Mouse (Mus musculus) embryonic facial prominence, embryonic 10.5 days (tissue): Measurements from ENCODE around the gene Olfr1082. TPM values are rescaled to one million over a fixed set of nuclear protein-coding genes. Genes with fewer than 3 reads are reported as not detected.
"Not testable (repeated sequence)": the region's sequence is repeated elsewhere in the genome, so short reads cannot be mapped to it uniquely, and the experiment has no call there.

Source experiments
- DNase-seq: peaks from one replicate; pipeline ENCODE4 v3.0.0-alpha.2; 2017; ENCODE audit warnings: low spot score
- H3K27ac ChIP-seq: fragments of 300-500 bp; sonication (generic); replicated peaks from 2 replicates; pipeline ENCODE4 v1.5.1; 2016; ENCODE audit warnings: mild to moderate bottlenecking
- H3K27me3 ChIP-seq: fragments of 300-500 bp; sonication (generic); replicated peaks from 2 replicates; pipeline ENCODE4 v1.6.1; 2016; ENCODE audit warnings: low read depth, mild to moderate bottlenecking; ENCODE audit not compliant: poor library complexity, severe bottlenecking
- H3K36me3 ChIP-seq: fragments of 300-500 bp; sonication (generic); replicated peaks from 2 replicates; pipeline ENCODE4 v1.6.1; 2016; ENCODE audit warnings: mild to moderate bottlenecking, moderate library complexity
- H3K4me1 ChIP-seq: fragments of 300-500 bp; sonication (generic); 2 replicates; pipeline ENCODE4 v1.6.1; 2016
- H3K4me3 ChIP-seq: fragments of 300-500 bp; sonication (generic); 2 replicates; pipeline ENCODE4 v1.5.1; 2016; ENCODE audit warnings: mild to moderate bottlenecking, moderate library complexity
- H3K9me3 ChIP-seq: fragments of 300-500 bp; sonication (generic); 2 replicates; pipeline ENCODE4 v1.6.1; 2016; ENCODE audit warnings: mild to moderate bottlenecking
- WGBS: fragments of 180-500 bp; shearing (Covaris S2); methylation state at CpG from one replicate; pipeline ENCODE4 v1.1.7; 2016; 5-methylcytosine and 5-hydroxymethylcytosine counted together
- polyA plus RNA-seq: library from polyadenylated mRNA; unstranded; fragments of >200 nt; fragmentation: Nextera tagmentation; extraction: Ambion mirVana; gene quantifications from 2 replicates; pipeline ENCODE4 v1.2.1, GENCODE M21; 2016

The Olfr1082 gene
- not detected in 2 replicates for polyA plus RNA-seq

GRCm38 (mm10) chr2:86598866-86599265 lies at the start of gene Olfr1082:
TSS of gene Olfr1082 (minus strand) at chr2:86598966.
- DNase-seq, H3K27ac ChIP-seq, H3K4me1 ChIP-seq, H3K4me3 ChIP-seq, H3K9me3 ChIP-seq, H3K27me3 ChIP-seq, H3K36me3 ChIP-seq: not testable (repeated sequence)
- WGBS: 61% methylated on average over 1 of the region's 1 CpGs

GRCm38 (mm10) chr2:86639625-86640024 lies 40.9 kb upstream of the Olfr1082 start, which contains the start of gene Olfr1084:
TSS of gene Olfr1084 (minus strand) at chr2:86639725.
- not testable (repeated sequence) for H3K9me3 ChIP-seq, H3K36me3 ChIP-seq, DNase-seq, H3K4me3 ChIP-seq, H3K27ac ChIP-seq, H3K4me1 ChIP-seq, H3K27me3 ChIP-seq
- 79% methylated on average over 1 of the region's 1 CpGs for WGBS

- not testable (repeated sequence) for H3K27me3 ChIP-seq, H3K27ac ChIP-seq, H3K4me1 ChIP-seq, DNase-seq, H3K4me3 ChIP-seq, H3K36me3 ChIP-seq, H3K9me3 ChIP-seq
These were observed 40.6 kb downstream of the Olfr1082 start, which contains the start of gene Olfr1080 for GRCm38 (mm10) chr2:86558135-86558534. TSS of gene Olfr1080 (minus strand) at chr2:86558235.

Other genes with a start within 250 kb of the Olfr1082 start
- not detected in 2 replicates for gene Olfr1055, start 248.7 kb downstream of the Olfr1082 start, polyA plus RNA-seq
- not detected in 2 replicates for gene Olfr1056, start 236.5 kb downstream of the Olfr1082 start, polyA plus RNA-seq
- gene Olfr1057, start 220.6 kb downstream of the Olfr1082 start, polyA plus RNA-seq: not detected in 2 replicates
- gene Olfr1058, start 210.4 kb downstream of the Olfr1082 start, polyA plus RNA-seq: not detected in 2 replicates
- not detected in 2 replicates for gene Olfr1061, start 184.9 kb downstream of the Olfr1082 start, polyA plus RNA-seq
- gene Olfr1062, start 172.2 kb downstream of the Olfr1082 start, polyA plus RNA-seq: not detected in 2 replicates
- not detected in 2 replicates for gene Olfr1065, start 148.4 kb downstream of the Olfr1082 start, polyA plus RNA-seq
- not detected in 2 replicates for gene Olfr1066, start 142.7 kb downstream of the Olfr1082 start, polyA plus RNA-seq
- not detected in 2 replicates for gene Olfr228, start 111.6 kb downstream of the Olfr1082 start, polyA plus RNA-seq
- gene Olfr1076, start 90.5 kb downstream of the Olfr1082 start, polyA plus RNA-seq: not detected in 2 replicates
- gene Olfr1079, start 56.5 kb downstream of the Olfr1082 start, polyA plus RNA-seq: not detected in 2 replicates
- not detected in 2 replicates for gene Olfr1080, start 40.7 kb downstream of the Olfr1082 start, polyA plus RNA-seq
- gene Olfr1084, start 40.8 kb upstream of the Olfr1082 start, polyA plus RNA-seq: not detected in 2 replicates
- gene Olfr1085, start 63.1 kb upstream of the Olfr1082 start, polyA plus RNA-seq: not detected in 2 replicates
- gene Olfr1086, start 81.1 kb upstream of the Olfr1082 start, polyA plus RNA-seq: not detected in 2 replicates
- gene Olfr1087, start 99.4 kb upstream of the Olfr1082 start, polyA plus RNA-seq: not detected in 2 replicates
- gene Olfr1089, start 134.7 kb upstream of the Olfr1082 start, polyA plus RNA-seq: not detected in 2 replicates
- not detected in 2 replicates for gene Olfr1090, start 160.0 kb upstream of the Olfr1082 start, polyA plus RNA-seq
- not detected in 2 replicates for gene Olfr1093, start 183.5 kb upstream of the Olfr1082 start, polyA plus RNA-seq
- gene Olfr141, start 211.1 kb upstream of the Olfr1082 start, polyA plus RNA-seq: not detected in 2 replicates
- not detected in 2 replicates for gene Olfr1094, start 225.7 kb upstream of the Olfr1082 start, polyA plus RNA-seq